Mouse (Mus musculus): ENCODE measurements around the gene Isoc2b.
A peak's percentile ranks its signal among the peaks of the same experiment; 100 is the strongest.
"Not testable (repeated sequence)": the region's sequence is repeated elsewhere in the genome, so short reads cannot be mapped to it uniquely, and the experiment has no call there.

The Isoc2b gene

DNA sequence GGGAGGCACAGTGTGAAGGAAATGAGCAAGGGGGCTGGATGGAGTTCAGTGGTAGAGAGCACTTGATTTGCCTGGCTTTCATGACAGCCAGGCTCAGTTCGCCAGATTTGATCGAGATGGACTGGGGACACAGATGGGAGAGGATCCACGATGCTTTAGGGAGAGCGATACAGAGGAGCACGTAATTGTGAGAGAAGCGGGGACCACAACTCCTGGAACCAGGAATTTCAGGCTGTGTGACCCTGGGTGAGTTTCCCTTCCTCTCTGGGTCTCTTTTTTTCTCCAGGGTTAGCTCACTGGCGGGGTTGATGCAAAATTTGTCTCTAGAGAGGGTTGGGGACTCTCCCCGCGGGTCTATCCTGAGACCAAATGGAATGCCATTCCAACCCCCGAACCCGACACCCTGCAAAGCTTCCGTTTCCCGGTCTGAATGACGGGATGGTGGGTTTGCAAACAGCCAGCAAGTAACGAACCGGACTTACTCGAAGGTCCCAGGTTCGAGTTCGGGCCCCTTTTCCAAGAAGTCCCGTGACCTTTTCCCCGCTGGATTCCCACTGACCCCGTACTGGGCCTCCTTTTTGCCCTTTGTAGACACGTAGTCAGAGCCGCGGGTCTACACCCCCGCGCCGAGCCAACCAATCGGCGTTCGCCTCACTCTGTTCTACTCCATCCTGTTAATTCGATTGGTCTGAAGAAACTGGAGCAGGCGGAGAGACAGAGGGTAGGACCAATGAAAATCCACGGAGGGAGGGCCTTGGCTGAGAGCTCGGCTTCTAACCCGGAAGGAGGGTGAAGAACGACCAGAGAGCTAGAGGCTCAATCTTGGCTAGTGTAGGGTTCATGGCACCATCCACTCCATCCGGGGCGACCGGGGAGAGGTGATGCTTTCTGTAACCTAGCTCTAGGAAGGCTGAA lies 4.2 kb downstream of the Isoc2b start:
- peak; percentile 89 to 96 for DNase-seq (ENCODE audit: low spot score in 2 of 2)

DNA sequence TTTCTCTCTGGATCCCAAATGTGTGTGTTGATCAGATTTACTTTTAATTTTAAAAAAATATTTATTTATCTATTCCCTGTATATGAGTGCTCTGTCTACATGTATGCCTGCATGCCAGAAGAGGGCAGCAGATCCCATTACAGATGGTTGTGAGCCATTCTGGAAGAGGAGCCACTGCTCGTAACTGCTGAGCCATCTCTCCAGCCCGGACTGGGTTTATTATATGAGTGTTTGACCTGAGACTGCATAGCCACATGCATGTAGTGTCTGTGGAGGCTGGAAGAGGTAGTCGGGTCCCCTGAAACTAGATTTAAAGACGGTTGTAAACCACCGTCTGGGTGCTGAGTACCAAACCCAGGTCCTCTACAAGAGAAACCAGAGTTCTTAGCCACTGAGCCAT lies 5.0 kb downstream of the Isoc2b start:
- peak in 1 of 2 experiments; percentile 41 for DNase-seq (ENCODE audit: low spot score in 2 of 2)

DNA sequence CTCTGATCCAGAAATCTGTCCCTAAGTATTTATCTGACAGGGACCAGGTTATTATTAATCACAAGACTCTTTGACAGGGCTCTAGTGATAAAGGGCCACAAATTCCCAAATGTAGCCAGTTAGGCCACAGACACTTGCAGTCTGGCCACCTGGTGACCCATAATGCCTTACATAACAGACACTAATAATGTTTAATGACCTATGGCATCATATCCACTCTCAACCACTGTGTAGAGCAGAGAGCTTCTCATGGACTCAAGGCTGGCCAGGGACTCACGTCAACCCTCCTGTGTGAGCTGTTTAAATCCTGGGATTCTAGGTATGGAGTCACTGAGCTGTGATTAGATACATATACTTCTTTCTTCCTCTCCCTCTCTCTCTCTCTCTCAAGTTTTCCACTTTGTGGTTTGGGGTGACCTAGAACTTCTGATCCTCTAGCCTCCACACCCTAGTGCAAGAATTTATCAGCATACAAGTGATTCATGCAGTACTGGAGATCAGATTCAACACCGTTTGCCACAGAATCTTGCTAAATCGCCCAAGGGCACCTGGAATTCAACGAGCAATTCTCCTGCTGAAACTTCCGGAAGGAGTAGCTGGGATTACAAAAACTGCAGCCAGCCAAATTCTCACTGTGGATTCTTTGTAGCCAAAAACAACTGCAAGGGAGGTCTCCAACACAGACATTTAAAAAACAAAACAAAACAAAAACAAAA lies 5.8 kb downstream of the Isoc2b start:
- no peak for DNase-seq (ENCODE audit: low spot score in 2 of 2)

DNA sequence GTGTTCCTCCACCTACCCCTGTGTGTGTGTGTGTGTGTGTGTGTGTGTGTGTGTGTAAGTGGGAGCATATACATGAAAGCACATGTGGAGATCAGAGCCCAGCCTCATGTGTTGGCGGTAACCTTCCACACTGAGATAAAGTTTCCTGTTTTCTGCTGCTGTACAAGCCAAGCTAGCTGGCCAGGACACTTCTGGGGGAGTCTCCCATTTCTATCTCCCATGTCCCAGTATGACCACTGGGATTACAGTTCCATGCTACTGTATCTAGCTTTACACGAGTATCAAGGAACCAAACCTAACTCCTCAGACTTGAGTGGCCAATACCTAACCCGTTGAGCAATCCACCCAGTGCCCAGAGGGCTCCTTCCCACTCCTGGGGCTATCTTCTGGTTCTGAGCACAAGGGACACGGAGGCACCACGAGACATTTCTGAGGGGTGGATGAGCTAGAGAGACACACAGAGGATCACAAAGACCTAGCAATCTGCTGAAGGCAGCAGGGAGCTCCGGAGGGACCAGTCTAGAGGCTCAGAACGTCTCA lies 6.4 kb downstream of the Isoc2b start:
- no peak for DNase-seq (ENCODE audit: low spot score in 2 of 2)

DNA sequence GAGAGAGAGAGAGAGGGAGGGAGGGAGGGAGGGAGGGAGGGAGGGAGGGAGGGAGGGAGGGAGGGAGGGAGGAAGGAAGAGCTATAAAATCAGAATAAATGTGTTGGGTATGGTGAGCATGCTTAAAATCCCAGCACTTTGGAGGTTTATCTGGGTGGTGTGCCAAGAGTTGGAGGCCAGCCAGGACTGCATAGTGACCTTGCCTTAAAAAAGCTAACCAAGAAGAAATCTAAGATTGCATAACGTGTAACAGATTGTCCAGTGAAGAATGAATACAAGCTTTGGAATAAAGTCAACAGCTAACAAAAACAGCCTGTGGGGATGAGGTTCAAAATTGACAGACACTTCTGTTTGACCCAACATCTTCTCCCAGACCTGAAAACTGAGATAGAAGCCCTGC lies 7.0 kb downstream of the Isoc2b start:
- DNase-seq (ENCODE audit: low spot score in 2 of 2): no peak

DNA sequence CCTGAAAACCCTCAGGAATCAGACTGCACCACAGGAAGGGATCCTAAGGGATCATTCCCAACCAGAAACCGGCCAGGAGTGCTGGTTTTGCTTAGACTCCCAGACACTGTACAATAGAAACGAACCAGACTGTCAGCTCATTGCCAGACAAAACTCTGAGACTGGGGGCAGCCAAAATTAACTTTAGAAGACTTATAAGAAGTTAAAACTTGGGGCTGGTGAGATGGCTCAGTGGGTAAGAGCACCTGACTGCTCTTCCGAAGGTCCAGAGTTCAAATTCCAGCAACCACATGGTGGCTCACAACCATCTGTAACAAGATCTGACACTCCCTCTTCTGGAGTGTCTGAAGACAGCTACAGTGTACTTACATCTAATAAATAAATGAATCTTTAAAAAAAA lies 9.1 kb downstream of the Isoc2b start:
- not testable (repeated sequence) for DNase-seq (ENCODE audit: low spot score in 2 of 2)

DNA sequence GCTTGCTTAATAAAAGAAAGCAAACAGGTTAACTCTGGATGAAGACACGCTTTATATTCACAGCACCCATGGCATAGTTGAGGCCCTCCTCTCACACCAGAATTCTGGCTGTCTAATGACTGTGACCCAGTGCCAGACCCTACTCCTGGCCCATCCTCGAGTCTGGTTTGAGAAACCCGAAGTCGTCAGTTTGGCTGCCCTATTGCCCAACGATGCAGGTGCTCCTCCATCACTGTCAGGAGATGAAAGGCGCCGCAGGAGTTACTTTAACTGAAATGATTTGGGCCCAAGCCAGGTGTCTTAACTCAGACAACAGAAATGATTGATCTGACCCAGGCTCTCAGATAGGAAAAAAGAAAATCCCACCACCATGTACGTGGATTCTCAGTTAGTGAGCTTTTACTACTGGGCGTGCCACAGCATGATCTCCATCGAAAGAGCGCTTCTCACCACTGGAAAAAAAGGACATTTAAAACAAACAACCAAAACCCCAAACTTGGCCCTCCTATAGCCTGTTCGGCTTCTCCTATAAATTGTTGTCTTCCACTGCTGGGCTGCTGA lies 10.6 kb downstream of the Isoc2b start:
- DNase-seq (ENCODE audit: low spot score in 2 of 2): no peak

DNA sequence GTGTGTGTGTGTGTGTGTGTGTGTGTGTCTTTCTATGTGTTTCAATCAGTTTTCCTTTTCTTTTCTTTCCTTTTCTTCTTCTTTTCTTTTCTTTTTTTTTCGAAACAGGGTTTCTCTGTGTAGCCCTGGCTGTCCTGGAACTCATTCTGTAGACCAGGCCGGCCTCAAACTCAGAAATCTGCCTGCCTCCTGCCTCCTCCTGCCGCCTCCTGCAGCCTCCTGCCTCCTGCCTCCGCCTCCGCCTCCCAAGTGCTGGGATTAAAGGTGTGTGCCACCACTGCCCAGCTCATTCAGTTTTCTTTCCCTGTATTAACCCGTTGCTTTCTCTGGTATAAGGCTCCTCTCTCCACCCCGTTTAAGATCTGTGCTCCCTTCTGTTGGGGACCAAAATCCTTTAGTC lies 12.7 kb downstream of the Isoc2b start:
- DNase-seq (ENCODE audit: low spot score in 2 of 2): no peak

DNA sequence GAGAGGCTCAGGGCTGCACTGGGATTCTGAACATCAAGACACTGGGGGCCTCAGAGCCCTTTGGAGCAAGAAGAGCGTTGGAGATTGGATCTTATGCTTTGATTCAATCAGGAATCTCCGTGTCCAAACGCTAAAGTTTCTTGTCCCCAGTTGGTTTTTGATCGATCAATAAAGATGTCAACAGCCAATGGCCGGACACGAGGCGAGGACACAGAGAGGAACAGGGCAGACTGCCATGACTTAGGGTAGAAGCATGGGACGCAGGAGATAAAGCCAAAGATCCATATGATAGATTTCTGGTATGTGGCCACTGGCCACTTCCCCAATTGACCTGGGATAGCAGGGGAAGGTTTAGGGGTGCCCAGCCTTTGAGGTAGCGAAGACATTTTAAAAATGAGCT lies 13.6 kb downstream of the Isoc2b start:
- DNase-seq (ENCODE audit: low spot score in 2 of 2): no peak

DNA sequence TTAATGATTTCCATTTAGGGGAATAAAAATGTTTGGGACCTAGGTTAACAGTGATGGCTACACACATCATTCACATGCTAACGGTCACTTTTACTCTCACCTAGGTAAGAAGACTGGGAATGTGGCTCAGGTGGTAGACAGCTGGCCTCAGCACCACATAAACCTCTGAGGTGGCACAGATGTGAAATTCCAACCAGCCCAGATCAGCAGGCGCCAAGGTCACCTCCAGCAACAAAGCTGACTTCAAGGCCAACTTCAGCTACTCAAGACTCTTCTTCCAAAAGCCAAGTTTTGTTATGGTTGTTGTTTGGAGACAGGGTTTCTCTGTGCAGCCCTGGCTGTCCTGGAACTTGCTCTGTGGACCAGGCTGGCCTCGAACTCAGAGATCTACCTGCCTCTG lies 16.4 kb downstream of the Isoc2b start:
- DNase-seq (ENCODE audit: low spot score in 2 of 2): no peak

DNA sequence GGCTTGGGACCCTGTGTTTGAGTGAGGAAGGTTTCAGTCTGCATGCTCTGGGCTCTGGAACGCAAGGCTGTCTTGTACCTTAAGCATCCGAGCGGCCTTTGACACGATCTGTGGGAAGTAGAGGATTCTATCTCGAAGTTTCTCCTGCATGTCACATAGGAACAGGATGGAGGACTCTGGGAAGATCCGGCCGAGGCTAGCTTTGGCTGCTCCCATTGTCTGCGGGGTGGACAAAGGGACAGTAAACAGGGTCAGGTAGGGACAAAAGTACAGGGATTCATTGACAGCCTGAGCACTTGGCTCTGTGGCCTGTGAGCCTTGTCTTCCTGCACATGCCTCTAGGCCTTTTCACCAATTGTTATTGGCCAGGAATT lies 18.8 kb downstream of the Isoc2b start:
- no peak for DNase-seq (ENCODE audit: low spot score in 2 of 2)

DNA sequence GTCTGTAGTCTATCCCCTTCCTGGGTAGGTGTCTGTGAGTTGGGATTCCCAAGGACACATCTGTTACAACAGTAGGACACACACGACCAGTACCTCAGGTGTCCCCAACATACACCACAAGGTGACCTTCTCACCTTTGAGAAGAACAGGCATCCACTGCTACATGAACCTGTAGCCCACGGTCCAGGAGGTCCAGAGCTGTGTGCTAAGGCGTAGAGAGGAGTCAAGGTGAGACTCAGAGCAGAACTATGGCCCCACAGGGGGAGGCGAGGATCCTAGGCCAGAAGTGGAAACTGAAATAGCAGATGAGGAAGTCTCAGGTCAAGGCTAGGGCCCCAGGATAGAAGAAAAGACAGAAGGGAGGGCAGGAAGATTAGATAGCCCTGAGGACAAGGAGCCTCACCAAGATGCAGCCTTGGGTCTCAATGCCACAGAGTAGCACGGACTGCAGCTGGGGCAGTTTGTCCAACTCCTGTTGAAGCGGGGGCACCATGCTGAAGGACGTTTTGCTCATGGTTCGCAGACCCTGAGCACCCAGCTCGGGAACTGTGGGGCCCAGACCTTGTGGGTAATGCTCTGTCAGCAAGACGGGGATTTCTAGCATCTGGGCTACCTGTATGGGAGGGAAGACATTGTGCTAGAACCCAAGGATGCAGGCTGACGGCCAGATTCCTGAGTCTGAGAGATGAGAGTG lies 19.3 kb downstream of the Isoc2b start:
- DNase-seq (ENCODE audit: low spot score in 2 of 2): no peak

DNA sequence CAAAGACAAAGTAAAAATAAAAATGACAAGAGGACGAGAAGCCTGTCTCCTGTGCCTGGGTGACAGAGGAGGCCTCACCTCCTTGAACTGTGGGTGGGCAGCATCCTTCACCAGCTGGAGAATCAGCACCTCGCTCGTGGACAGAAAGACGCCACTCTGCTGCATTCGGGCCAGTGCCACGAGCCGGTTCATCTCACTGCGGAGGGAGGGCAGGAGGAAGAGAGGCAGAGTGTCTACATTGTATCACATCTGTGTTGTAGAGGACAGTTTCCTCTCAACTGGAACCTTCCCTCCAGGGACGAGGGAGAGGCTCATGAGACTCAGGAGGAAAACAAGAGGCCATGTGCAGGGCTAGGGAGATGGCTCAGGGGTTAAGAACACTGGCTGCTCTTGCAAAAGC lies 20.7 kb downstream of the Isoc2b start:
- no peak for DNase-seq (ENCODE audit: low spot score in 2 of 2)

DNA sequence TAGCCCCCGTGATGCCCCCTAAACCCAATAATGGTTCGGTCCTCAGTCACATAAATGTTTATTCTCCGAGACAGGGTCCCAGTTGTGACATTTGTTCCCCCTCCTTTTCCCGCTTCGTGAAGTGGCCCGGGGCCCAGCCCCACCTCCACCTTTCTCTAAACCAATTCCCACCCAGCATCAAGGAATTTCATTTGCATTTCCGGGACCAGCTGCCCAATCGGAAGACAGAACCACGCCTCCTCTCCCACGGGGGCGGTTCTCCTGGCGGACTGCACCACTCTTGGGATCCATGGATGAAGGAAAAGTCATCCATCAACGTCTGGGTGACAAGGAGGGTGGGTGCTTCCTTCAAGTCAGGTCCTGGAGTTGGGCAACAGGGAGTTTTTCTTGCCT lies 25.1 kb downstream of the Isoc2b start:
- DNase-seq (ENCODE audit: low spot score in 2 of 2): peak in 1 of 2 experiments; percentile 74

DNA sequence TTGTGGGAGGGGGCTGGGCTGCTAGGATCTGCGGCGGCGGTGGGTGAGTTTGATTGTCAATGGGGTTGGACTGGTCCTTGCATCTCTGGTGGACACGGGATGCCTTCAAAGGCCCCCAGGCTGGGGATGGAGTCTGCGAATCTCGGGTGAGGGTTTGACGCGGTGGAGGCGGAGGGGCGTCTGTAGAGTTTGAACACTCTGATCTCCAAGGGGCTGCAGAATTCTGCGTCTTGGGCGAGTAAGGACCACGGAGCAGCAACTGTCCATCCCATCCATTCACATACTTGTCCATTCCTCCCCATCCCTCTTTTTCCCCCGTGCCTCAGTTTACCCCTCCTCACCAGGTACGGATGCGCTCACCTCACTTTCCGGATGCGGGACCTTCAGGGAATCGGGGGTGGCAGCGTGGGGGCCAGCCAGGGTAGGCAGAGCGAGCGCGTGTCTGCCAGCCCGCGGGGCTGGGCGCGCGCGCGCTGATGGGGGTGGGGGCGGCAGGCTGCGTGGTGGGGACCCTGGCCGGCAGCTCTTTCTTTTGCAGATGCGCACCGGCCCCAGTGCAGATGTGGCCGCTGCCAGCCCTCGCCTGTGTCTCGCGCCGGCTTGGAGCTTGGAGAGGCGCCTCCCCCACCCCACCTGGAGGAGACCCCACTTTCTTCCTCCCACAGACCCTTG lies 25.7 kb downstream of the Isoc2b start, which contains the start of gene Shisa7:
Shisa7 (minus strand) TSS at position 452 of the 672 bp plus-strand sequence.
- DNase-seq (ENCODE audit: low spot score in 2 of 2): no peak

DNA sequence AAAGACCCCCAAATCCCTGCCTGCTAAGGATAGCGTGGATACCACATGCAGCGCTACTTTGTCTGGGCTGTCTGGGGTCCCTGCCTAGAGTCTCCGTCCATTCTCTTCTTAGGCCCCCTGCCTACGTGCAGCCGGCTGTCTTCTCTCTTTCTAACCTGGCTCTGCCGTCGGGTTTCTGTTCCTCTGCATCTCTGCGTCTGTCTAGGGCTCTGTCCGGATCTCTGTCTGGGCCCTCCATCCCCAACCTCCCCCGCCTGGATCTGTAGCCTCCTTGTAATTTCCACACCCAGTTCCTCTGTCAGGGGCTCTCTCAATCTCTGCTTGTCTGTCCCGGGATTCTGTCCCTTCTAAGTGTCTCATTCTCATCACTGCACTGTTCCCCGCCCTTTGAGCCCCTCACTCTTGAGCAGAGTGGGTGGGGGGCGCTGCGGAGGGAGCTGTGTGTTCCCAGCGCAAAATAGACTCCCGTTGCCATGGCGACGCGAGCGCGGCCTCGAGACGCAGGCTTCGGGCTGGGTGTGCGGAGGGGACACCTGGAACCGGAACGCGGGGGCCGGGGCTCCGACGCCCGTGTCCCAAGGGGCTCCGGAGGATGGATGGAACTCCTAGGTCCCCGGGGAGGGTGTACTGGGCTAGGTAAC lies 26.3 kb downstream of the Isoc2b start:
- peak in 1 of 2 experiments; percentile 57 for DNase-seq (ENCODE audit: low spot score in 2 of 2)

DNA sequence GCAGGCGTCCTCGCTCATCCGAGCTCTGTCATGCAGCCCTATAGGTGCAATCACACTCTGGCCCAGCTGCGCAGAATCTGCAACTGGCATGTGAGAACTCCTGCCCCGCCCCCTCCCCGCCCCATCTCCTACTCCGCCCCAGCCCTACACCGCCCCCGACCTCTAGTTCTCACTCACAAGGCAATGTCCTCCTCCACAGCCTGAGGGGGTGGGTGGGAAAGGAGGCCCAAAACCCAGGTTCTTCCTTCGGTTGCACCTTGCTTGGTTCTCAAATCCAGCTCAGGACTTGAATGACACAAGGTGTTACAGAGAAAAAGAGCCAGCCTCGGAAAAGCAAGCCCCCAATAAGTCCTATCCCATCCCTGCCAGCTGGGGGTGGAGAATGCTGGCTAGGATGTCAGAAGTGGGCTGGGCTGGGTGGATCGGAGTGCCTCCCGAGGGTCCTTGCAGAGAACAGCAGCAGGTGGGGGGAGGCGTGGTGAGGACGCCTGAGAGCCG lies 27.4 kb downstream of the Isoc2b start:
- no peak for DNase-seq (ENCODE audit: low spot score in 2 of 2)

DNA sequence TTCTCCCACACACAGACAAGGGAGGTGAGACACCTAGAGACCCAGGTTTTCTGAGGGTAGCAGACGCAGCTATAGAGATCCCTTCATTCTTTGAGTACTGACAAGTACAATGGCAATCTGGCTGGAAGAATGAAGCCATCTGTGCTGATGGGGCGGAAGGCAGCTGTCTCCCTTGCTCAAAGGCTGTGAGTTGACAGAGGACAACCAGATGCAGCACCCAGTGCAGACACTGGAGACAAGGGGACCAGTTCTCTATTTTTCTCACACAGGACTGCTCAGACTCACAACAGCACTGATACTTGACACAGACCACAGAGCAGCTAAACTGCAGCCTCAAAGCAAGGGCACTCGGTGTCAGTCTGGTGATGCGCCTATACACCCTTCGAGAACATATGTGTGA lies 28.0 kb downstream of the Isoc2b start:
- DNase-seq (ENCODE audit: low spot score in 2 of 2): no peak

DNA sequence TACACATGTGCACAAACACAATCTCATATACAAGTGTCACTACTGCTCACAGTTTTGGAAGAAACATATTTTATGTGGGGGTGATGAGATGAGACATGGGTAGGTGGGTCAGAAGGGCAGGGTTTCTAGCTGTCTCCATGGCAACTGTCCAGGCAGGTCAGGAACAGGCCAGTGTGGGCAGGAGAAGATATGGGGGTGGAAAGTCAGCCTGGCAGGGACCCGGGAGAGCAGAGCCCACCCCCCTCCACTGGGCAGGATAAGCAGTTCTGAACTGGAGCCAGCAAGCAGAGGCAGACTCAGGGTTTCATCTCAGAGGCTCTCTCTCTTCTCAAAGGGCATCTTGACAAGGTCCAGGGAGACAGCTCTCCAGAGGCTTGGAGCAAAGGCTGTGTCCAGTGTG lies 32.4 kb downstream of the Isoc2b start:
- DNase-seq (ENCODE audit: low spot score in 2 of 2): no peak

DNA sequence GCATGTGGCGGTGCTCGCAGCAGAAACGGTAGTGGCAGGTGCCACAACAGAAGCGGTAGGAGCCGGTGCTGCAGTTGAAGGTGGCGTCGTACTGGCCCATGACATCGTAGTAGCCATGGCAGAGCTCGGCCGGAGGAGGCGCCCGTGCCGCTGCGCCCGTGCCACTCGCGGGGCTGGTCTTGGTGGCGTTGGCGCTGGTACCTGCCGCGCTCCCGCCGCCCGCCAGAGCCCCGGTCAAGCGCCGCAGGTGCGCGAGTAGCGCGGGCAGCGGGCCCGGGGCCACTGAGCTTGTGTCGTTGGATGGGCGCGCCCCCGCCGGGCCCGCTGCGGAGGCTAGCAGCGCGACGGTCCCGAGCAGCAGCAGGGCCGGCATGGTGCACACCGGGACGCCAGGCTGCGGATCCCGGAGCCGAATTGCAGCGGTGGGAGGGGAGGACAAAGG lies 33.7 kb downstream of the Isoc2b start:
- peak in 1 of 2 experiments; percentile 72 for DNase-seq (ENCODE audit: low spot score in 2 of 2)
